Mouse (Mus musculus) midbrain, embryonic 11.5 days (tissue): ENCODE measurements around the gene Pgf. TPM values are rescaled to one million over a fixed set of nuclear protein-coding genes. Genes with fewer than 3 reads are reported as not detected.
"Not testable (repeated sequence)": the region's sequence is repeated elsewhere in the genome, so short reads cannot be mapped to it uniquely, and the experiment has no call there.

ENCODE experiments used
- ATAC-seq: fragments of 200-750 bp; cut with Nextera tagmentation; 2 replicates; pipeline ENCODE4 v1.8.0; 2017; ENCODE audit warnings: moderate TSS enrichment, moderate library complexity; ENCODE audit not compliant: low FRiP score
- DNase-seq: peaks from one replicate; pipeline ENCODE4 v3.0.0; 2015; ENCODE audit warnings: low spot score; ENCODE audit errors: missing footprints
- H3K27ac ChIP-seq: fragments of 300-500 bp; sonication (generic); 2 replicates; pipeline ENCODE4 v1.5.1; 2014; ENCODE audit warnings: low read depth, low read length
- H3K27me3 ChIP-seq: fragments of 300-500 bp; sonication (generic); 2 replicates; pipeline ENCODE4 v1.6.1; 2014; ENCODE audit warnings: mild to moderate bottlenecking, low read length, moderate library complexity, mixed read lengths; ENCODE audit not compliant: control insufficient read depth, insufficient read depth
- H3K36me3 ChIP-seq: fragments of 300-500 bp; sonication (generic); 2 replicates; pipeline ENCODE4 v1.6.1; 2014; ENCODE audit warnings: mild to moderate bottlenecking, low read length, moderate library complexity, mixed read lengths; ENCODE audit not compliant: control insufficient read depth, insufficient read depth
- H3K4me1 ChIP-seq: fragments of 300-500 bp; sonication (generic); 2 replicates; pipeline ENCODE4 v1.6.1; 2014; ENCODE audit warnings: low read length; ENCODE audit not compliant: control insufficient read depth, insufficient read depth
- H3K4me2 ChIP-seq: fragments of 300-500 bp; sonication (generic); 2 replicates; pipeline ENCODE4 v1.6.1; 2014; ENCODE audit warnings: mild to moderate bottlenecking, moderate library complexity
- H3K4me3 ChIP-seq: fragments of 300-500 bp; sonication (generic); 2 replicates; pipeline ENCODE4 v1.5.1; 2014; ENCODE audit warnings: low read depth, low read length
- H3K9ac ChIP-seq: fragments of 300-500 bp; sonication (generic); 2 replicates; pipeline ENCODE4 v1.6.1; 2014; ENCODE audit warnings: low read length
- H3K9me3 ChIP-seq: fragments of 300-500 bp; sonication (generic); 2 replicates; pipeline ENCODE4 v1.6.1; 2016; ENCODE audit warnings: low read length; ENCODE audit not compliant: control insufficient read depth
- WGBS: fragments of 180-500 bp; shearing (Covaris S2); extraction: QIAGEN DNeasy Blood & Tissue Kit; methylation state at CpG from one replicate; pipeline ENCODE4 v1.1.7; 2014; 5-methylcytosine and 5-hydroxymethylcytosine counted together
- polyA plus RNA-seq: library from polyadenylated mRNA; unstranded; fragments of >200 nt; fragmentation: Nextera tagmentation; extraction: Ambion mirVana; gene quantifications from 2 replicates; pipeline ENCODE4 v1.2.1, GENCODE M21; 2014

The Pgf gene
- polyA plus RNA-seq, 1 experiment from 2014 or later: 2.5 TPM

DNA sequence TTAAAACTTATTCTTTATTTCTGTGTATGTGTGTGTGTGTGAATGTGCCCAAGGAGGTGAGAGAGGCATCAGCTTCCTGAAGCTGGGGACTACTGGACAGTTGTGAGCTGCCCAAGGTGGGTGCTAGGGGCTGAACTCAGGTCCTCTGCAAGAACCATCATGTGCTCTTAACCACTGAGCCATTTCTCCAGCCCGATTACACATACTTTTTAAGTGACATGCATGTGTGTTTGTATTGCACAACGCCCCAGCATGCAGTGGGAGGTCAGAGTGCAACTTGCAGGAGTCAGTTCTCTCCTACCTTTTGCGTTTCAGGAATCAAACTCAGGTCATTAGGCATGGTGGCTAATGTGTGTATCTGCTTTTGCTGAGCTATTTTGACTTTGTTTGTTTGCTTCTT is 24.6 kb downstream of the Pgf start:
- H3K4me2 ChIP-seq: no peak overlapping the region
- H3K36me3 ChIP-seq: no peaks in the 10 kb centered on the region
- 72% methylated on average over 3 of the region's 3 CpGs for WGBS
- no peaks in the 10 kb centered on the region for H3K9me3 ChIP-seq
- H3K4me1 ChIP-seq: peaks cover 8% of the 10 kb centered on the region; the same call in 1 of the 2 replicates
- peaks cover 7% of the 10 kb centered on the region for H3K27me3 ChIP-seq
- no peak for ATAC-seq
- no peak overlapping the region for H3K27ac ChIP-seq
- H3K4me3 ChIP-seq: no peak overlapping the region
- H3K9ac ChIP-seq: no peak overlapping the region
- DNase-seq: no peak

DNA sequence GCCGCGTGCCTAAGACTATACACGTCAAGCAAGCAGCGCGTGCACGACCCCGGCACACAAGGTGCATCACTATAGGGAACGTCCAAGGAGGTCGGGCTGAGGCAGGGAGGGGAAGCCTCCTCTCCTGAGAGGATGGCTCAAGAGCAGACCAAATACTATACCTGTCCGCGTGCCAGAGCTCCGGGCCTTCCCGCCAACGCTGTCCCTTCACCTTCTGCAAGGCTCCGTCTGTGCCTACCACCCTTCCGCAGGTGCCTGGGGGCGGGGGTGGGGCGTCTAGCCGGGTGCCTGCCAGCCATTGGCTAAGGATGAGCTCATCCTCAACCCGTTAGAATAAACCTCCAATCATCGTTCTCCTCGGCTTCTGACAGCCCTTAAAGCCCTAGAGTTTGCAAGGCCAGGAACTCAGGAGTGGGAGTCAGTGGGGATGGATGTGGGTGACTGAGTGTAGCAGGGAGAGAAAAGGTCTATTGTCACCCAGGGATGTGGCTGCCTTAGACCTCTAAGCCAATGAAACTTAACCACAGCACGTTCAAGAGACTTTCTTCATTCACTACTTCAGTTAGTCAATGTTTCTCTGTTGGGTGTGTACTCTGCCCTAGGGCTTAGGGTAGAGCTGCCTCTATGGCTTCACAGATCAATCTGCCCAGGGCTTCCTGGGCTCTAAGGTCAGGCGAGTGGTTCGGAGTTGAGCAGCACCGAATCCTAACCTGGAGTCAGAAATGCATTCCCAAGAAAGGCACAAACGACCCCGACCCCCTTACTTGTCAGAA is 26.4 kb downstream of the Pgf start, which contains the start of gene Rps6kl1:
Gene Rps6kl1 (minus strand): TSS at position 263 of the 773 bp plus-strand sequence.
- peak; percentile 79 for ATAC-seq
- 16% methylated on average over 28 of the region's 28 CpGs for WGBS
- no peak within 1 kb of the TSS for H3K27ac ChIP-seq

DNA sequence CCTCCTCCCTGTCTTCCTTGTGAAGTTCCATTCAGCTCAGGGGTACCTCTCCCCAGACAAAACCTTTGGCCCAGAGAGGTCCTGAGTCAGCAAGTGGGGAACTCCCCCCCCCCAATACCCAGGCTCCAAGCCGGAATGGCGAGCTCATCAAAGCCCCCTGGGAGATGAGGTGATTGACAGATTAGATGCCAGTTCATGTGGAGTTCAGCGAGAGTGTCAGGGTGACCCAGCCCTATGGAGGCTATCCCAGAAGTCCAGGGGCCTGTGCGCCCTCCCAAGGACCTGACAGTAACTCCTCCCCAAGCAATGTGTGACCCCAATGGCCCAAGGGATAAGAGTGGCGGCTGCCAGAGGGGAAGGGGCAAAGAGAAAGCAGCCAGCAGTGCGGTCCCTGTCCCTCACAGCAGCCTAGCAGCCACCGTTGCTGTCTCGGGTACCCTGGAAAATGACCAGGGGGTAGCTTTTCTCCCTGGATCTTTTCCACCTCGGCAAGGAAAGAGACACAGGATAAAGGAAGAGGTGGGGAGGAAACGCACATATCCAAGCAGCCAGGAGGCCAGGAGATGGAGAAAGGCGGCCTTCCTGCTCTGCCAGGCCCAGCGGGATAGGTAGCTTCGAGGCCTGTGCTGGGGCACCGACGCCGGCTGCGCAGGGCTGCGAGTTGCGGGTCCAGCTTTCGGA is 27.1 kb downstream of the Pgf start:
- H3K4me3 ChIP-seq: peak overlapping the region; percentile 35
- H3K9ac ChIP-seq: peak overlapping the region; percentile 44
- WGBS: 7% methylated on average over 20 of the region's 20 CpGs
- no peak overlapping the region for H3K27ac ChIP-seq
- H3K27me3 ChIP-seq: peaks cover 7% of the 10 kb centered on the region
- no peaks in the 10 kb centered on the region for H3K36me3 ChIP-seq
- DNase-seq (no peak), ATAC-seq (peak; percentile 40; the same call in 1 of the 2 replicates)
- H3K4me2 ChIP-seq: peak overlapping the region; percentile 49
- peaks cover 8% of the 10 kb centered on the region; the same call in 1 of the 2 replicates for H3K4me1 ChIP-seq
- H3K9me3 ChIP-seq: no peaks in the 10 kb centered on the region

More for the DNA sequence above, 26.4 kb downstream of the Pgf start, which contains the start of gene Rps6kl1:
- peak within 1 kb of the TSS; percentile 44 for H3K9ac ChIP-seq
- peak within 1 kb of the TSS; percentile 49 for H3K4me2 ChIP-seq
- peaks cover 7% of the 10 kb centered on the region for H3K27me3 ChIP-seq
- peak; percentile 87 for DNase-seq
- peak within 1 kb of the TSS; percentile 35 for H3K4me3 ChIP-seq
- no peaks in the 10 kb centered on the region for H3K9me3 ChIP-seq
- H3K4me1 ChIP-seq: peaks cover 8% of the 10 kb centered on the region; the same call in 1 of the 2 replicates
- H3K36me3 ChIP-seq: no peaks in the 10 kb centered on the region

DNA sequence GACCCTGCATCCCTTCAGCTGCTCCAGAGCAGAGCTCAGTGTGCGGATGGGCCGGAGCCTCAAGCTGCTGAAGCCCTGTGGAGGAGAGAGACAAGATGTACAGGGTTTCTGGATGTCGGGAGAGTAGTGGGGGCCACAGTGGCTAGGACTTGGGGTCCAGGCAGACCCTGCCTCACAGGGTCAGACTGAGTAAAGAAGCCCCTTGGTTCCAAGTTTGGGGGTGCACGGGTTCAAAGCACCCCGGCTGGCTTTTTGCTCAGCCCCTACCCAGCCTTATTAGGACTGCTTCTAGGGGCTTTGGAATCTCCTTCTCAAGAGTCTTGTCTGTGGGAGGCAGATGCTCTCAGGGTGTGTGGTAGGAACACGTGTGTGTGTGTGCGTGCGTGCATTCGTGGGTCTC is 30.7 kb downstream of the Pgf start:
- Histone ChIP-seq H3K4me2 (no peak overlapping the region), H3K9me3 (no peaks in the 10 kb centered on the region), H3K9ac (no peak overlapping the region), H3K27ac (no peak overlapping the region), H3K36me3 (no peaks in the 10 kb centered on the region), H3K27me3 (peaks cover 7% of the 10 kb centered on the region), H3K4me1 (peaks cover 8% of the 10 kb centered on the region; the same call in 1 of the 2 replicates), H3K4me3 (no peak overlapping the region)
- WGBS: 84% methylated on average over 9 of the region's 9 CpGs
- ATAC-seq: no peak
- DNase-seq: no peak

DNA sequence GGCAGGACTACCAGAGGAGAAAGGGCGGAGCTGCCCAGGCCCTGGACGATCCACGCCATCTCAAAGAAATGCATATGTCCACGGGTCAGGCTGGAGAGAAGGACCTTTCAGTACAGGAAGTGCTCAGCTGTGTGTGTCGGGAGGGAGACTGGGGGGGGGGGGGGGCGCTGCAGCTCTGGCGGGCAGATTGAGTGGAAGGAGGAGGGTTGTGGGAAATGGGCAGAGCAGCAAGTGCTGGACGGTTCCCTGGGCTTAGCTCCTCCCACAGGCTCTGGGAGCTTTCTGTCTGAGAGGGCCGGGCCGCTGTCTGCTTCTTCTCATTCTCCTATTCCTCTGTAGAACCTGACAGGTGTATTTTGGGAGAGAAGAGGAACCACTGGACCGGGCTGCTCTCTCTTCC is 31.2 kb downstream of the Pgf start:
- WGBS: 31% methylated on average over 11 of the region's 11 CpGs

DNA sequence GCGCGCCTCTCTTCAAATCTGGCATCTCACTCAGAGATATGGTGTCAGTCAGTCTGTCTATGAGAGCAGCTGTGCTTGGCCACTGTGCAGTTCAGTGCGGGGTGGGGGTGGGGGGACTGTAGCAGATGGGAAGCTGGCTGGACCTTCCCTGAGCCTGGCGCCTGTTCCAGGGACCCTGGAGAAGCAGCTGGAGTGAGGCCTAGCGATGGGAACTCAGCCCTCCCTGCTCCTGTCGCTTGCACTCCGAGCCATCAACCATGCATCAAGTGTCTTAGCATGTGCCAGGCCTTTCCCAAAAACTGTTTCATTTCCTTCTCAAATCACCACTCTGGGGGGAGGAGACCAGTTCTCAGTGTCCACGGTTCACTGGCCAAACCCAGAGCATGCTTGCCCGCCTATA is 32.0 kb downstream of the Pgf start:
- DNase-seq: no peak
- 80% methylated on average over 9 of the region's 9 CpGs for WGBS
- H3K4me1 ChIP-seq: peaks cover 3% of the 10 kb centered on the region; the same call in 1 of the 2 replicates
- no peak for ATAC-seq
- H3K4me2 ChIP-seq: no peak overlapping the region
- no peaks in the 10 kb centered on the region for H3K36me3 ChIP-seq
- H3K9ac ChIP-seq: no peak overlapping the region
- H3K27me3 ChIP-seq: peaks cover 2% of the 10 kb centered on the region; the same call in 1 of the 2 replicates
- no peak overlapping the region for H3K27ac ChIP-seq
- no peaks in the 10 kb centered on the region for H3K9me3 ChIP-seq
- no peak overlapping the region for H3K4me3 ChIP-seq

More for the DNA sequence above, 31.2 kb downstream of the Pgf start:
- H3K27me3 ChIP-seq: peaks cover 4% of the 10 kb centered on the region; the same call in 1 of the 2 replicates
- no peak overlapping the region for H3K9ac ChIP-seq
- no peaks in the 10 kb centered on the region for H3K9me3 ChIP-seq
- no peak overlapping the region for H3K4me3 ChIP-seq
- H3K27ac ChIP-seq: no peak overlapping the region
- DNase-seq (no peak), ATAC-seq (no peak)
- H3K4me2 ChIP-seq: no peak overlapping the region
- peaks cover 8% of the 10 kb centered on the region; the same call in 1 of the 2 replicates for H3K4me1 ChIP-seq
- no peaks in the 10 kb centered on the region for H3K36me3 ChIP-seq

DNA sequence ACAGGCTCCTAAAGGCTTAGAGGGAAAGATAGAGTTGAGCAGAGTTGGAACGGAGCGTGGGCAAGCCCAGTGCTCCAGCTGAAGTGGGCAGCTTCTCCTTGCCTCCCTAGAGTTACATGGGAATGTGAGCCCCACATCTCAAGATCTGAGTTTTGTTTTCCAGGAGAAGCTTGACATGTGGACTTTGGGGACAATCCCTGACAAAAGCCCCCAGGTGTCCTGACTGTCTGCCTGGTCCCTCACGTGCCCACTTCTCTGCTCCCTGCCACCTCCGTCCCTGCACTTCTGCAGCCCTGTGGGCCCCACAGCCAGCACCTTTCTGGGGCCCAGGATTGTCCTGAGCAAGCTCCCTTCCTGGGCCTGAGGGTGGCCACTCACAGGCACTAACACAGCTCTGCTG is 32.8 kb downstream of the Pgf start:
- H3K4me2 ChIP-seq: no peak overlapping the region
- no peak overlapping the region for H3K9ac ChIP-seq
- 89% methylated on average over 4 of the region's 4 CpGs for WGBS
- no peak overlapping the region for H3K27ac ChIP-seq
- H3K9me3 ChIP-seq: no peaks in the 10 kb centered on the region
- no peak for DNase-seq
- H3K27me3 ChIP-seq: no peaks in the 10 kb centered on the region
- H3K4me1 ChIP-seq: no peaks in the 10 kb centered on the region
- H3K4me3 ChIP-seq: no peak overlapping the region
- no peaks in the 10 kb centered on the region for H3K36me3 ChIP-seq
- ATAC-seq: no peak

DNA sequence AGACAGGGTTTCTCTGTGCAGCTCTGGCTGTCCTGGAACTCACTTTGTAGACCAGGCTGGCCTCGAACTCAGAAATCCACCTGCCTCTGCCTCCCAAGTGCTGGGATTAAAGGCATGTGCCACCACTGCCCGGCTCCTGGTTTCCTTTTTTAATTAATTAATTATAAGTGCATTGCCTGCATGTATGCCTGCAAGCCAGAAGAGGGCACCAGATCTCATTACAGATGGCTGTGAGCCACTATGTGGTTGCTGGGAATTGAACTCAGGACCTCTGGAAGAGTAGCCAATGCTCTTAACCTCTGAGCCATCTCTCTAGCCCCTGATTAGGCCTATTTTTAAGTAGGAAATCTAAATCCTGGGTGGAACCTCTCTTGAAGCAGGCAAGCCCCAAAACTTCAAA is 33.3 kb downstream of the Pgf start:
- not testable (repeated sequence) for H3K4me3 ChIP-seq, H3K4me2 ChIP-seq, H3K4me1 ChIP-seq, H3K9ac ChIP-seq, H3K36me3 ChIP-seq, H3K9me3 ChIP-seq, DNase-seq, H3K27ac ChIP-seq, ATAC-seq, H3K27me3 ChIP-seq
- 62% methylated on average over 2 of the region's 2 CpGs for WGBS

DNA sequence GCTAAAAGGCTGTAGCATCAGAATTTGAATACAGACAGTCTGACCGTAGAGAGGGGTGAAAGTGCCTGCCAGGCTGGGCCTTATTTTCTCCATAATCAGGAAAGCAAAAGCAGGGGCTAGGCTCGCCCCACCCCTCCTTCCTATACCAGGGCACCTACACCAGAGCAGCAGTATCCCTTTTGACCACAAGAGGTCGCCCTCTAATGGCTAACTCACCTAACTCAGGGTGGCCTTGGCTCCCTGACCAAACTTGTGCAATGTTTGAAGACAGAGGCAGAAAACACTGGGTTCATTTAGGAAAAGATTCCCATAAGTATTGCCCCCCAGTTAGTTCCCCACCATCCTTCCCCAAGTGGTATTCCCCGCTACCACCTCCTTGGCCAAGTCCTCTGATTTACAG is 34.8 kb downstream of the Pgf start:
- DNase-seq (peak; percentile 98), ATAC-seq (peak; percentile 54; the same call in 1 of the 2 replicates)
- 17% methylated on average over 4 of the region's 4 CpGs for WGBS
- H3K9me3 ChIP-seq: no peaks in the 10 kb centered on the region
- no peaks in the 10 kb centered on the region for H3K27me3 ChIP-seq
- no peak overlapping the region for H3K9ac ChIP-seq
- no peaks in the 10 kb centered on the region for H3K4me1 ChIP-seq
- H3K4me2 ChIP-seq: no peak overlapping the region
- no peak overlapping the region for H3K27ac ChIP-seq
- no peak overlapping the region for H3K4me3 ChIP-seq
- no peaks in the 10 kb centered on the region for H3K36me3 ChIP-seq
